Mouse (Mus musculus) hindbrain, embryonic 10.5 days (tissue): ENCODE results near the gene Sv2c. TPM values are rescaled to one million over a fixed set of nuclear protein-coding genes. Genes with fewer than 3 reads are reported as not detected.
"Not testable (repeated sequence)": the region's sequence is repeated elsewhere in the genome, so short reads cannot be mapped to it uniquely, and the experiment has no call there.

Source experiments
- DNase-seq: peaks from one replicate; pipeline ENCODE4 v3.0.0-alpha.2; 2017; ENCODE audit warnings: low spot score
- H3K27ac ChIP-seq: fragments of 300-500 bp; sonication (generic); 2 replicates; pipeline ENCODE4 v1.5.1; 2016; ENCODE audit warnings: mild to moderate bottlenecking, moderate library complexity
- H3K27me3 ChIP-seq: fragments of 300-500 bp; sonication (generic); 2 replicates; pipeline ENCODE4 v1.6.1; 2016; ENCODE audit warnings: mild to moderate bottlenecking; ENCODE audit not compliant: poor library complexity, insufficient read depth, severe bottlenecking
- H3K36me3 ChIP-seq: fragments of 300-500 bp; sonication (generic); 2 replicates; pipeline ENCODE4 v1.6.1; 2016; ENCODE audit warnings: mild to moderate bottlenecking, moderate library complexity
- H3K4me1 ChIP-seq: fragments of 300-500 bp; sonication (generic); replicated peaks from 2 replicates; pipeline ENCODE4 v1.6.1; 2016; ENCODE audit warnings: mild to moderate bottlenecking
- H3K4me3 ChIP-seq: fragments of 300-500 bp; sonication (generic); 2 replicates; pipeline ENCODE4 v1.5.1; 2016; ENCODE audit warnings: mild to moderate bottlenecking, moderate library complexity
- H3K9me3 ChIP-seq: fragments of 300-500 bp; sonication (generic); 2 replicates; pipeline ENCODE4 v1.6.1; 2016; ENCODE audit warnings: mild to moderate bottlenecking, moderate library complexity
- WGBS: fragments of 180-500 bp; shearing (Covaris S2); methylation state at CpG from one replicate; pipeline ENCODE4 v1.1.7; 2016; 5-methylcytosine and 5-hydroxymethylcytosine counted together
- polyA plus RNA-seq: library from polyadenylated mRNA; unstranded; fragments of >200 nt; fragmentation: Nextera tagmentation; extraction: Ambion mirVana; gene quantifications from 2 replicates; pipeline ENCODE4 v1.2.1, GENCODE M21; 2016

The Sv2c gene
- polyA plus RNA-seq, 1 experiment from 2014 or later, result 2.4 TPM

DNA sequence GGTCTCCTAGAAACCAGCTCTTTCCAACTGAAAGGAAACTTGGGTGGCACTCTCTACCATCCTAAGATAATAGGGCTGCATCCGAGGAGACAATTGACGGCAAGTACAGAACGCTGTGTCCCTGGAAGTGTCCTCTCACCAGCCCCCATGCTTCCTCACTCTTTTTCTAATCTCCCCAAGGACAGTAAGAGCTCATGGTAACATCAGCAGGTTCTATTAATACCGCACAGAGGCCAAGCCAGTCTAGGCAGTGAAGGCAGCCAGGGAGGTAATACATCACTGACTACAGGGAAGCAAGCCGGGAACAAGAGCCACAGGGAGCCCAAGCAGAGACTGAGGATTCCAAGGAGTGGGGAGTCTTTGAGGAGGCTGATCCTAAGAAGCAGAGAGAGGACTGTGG lies 7.4 kb downstream of the Sv2c start:
- Histone ChIP-seq H3K36me3 (no peaks in the 10 kb centered on the region), H3K27ac (no peak overlapping the region), H3K4me1 (no peaks in the 10 kb centered on the region), H3K9me3 (no peaks in the 10 kb centered on the region), H3K27me3 (peaks cover 22% of the 10 kb centered on the region), H3K4me3 (no peak overlapping the region)
- no peak for DNase-seq
- WGBS, result 63% methylated on average over 5 of the region's 5 CpGs

DNA sequence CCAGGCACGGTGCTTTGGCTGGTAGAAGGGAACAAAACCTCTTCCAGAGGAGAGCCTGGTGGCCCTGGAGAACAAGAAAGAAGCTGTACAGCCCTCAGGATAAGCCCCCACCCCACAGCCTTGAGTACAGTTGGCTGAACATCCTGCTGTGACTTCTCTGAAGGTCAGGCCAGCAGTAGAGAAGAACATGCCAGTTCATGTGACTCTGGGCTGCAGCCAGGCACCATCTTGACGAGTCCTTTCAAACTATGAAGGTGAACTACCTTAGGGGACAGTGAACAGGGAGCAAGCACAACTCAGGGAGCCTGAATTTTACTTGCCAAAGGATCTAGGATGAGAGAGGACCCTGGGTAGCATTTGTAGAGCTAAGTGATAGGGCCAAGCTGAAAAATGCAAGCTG lies 19.7 kb downstream of the Sv2c start:
- Histone ChIP-seq H3K27ac (no peak overlapping the region), H3K27me3 (no peaks in the 10 kb centered on the region), H3K9me3 (no peaks in the 10 kb centered on the region), H3K4me3 (no peak overlapping the region), H3K4me1 (no peaks in the 10 kb centered on the region), H3K36me3 (no peaks in the 10 kb centered on the region)
- 83% methylated on average over 2 of the region's 2 CpGs for WGBS
- no peak for DNase-seq

DNA sequence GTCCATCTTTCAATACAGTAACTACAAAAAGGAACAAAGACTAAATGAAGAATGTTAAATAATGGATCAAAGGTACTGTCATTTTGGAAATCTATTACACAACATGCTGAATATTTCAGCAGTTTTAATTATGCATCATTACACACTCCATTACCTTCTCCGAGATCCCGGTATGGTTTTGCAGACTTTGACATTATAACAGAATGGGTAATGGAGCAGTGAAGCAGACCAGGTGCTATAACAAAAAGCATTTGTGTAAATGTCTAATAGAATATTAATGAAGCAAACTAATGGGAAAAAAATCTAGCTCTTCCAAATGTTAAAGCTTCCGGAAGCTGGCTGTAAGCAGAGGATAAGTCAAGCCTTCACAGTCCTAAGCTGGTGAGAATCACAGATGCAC lies 21.6 kb downstream of the Sv2c start:
- Histone ChIP-seq H3K4me1 (no peaks in the 10 kb centered on the region), H3K4me3 (no peak overlapping the region), H3K36me3 (no peaks in the 10 kb centered on the region), H3K27me3 (no peaks in the 10 kb centered on the region), H3K9me3 (no peaks in the 10 kb centered on the region), H3K27ac (no peak overlapping the region)
- DNase-seq, result no peak
- 76% methylated on average over 3 of the region's 3 CpGs for WGBS

DNA sequence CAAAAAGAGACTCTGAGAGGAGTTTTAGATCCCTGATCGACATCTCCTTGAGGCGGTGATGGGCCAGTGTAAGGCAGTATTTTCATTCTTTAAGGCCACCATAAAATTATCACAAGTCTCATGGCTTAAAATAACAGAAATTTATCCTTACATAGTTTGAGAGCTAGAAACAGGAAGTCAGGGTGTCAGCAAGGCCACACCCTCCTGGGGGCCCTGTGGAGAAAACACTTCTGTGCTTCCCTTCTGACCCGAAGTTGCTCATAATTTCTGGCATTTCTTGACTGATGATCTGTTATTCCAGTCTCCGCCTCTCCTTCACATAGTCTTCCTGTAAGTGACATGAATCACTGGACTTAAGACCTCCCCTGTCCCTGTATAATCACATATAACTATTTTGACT lies 26.0 kb downstream of the Sv2c start:
- Histone ChIP-seq H3K27ac (no peak overlapping the region), H3K36me3 (no peaks in the 10 kb centered on the region), H3K9me3 (no peaks in the 10 kb centered on the region), H3K27me3 (no peaks in the 10 kb centered on the region), H3K4me3 (no peak overlapping the region), H3K4me1 (no peaks in the 10 kb centered on the region)
- no peak for DNase-seq
- 88% methylated on average over 4 of the region's 4 CpGs for WGBS

DNA sequence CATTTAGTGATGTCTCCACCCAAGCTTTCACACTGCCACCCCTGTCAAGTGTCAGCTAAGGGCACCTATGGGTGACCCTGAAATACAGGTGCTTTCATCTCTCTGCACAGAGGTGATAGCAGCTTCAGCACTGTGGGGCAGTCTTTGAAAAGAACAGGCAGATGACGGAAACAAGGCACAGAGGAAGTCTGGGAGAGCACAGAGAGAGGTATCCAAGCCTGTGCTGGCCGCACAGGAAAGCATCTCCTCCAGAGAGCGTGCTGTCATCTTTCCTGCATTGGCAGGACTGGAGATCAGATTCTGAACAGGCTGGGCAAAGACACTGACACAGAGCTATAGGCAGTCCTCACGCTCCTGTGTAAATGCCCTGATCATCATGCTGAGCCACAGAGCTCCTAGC lies 41.4 kb downstream of the Sv2c start:
- H3K27me3 ChIP-seq, result no peaks in the 10 kb centered on the region
- H3K9me3 ChIP-seq, result no peaks in the 10 kb centered on the region
- WGBS, result 67% methylated on average over 4 of the region's 4 CpGs
- no peak for DNase-seq
- no peaks in the 10 kb centered on the region for H3K36me3 ChIP-seq
- H3K4me3 ChIP-seq, result no peak overlapping the region
- peaks cover 7% of the 10 kb centered on the region; the same call in 1 of the 2 replicates for H3K4me1 ChIP-seq
- no peak overlapping the region for H3K27ac ChIP-seq

DNA sequence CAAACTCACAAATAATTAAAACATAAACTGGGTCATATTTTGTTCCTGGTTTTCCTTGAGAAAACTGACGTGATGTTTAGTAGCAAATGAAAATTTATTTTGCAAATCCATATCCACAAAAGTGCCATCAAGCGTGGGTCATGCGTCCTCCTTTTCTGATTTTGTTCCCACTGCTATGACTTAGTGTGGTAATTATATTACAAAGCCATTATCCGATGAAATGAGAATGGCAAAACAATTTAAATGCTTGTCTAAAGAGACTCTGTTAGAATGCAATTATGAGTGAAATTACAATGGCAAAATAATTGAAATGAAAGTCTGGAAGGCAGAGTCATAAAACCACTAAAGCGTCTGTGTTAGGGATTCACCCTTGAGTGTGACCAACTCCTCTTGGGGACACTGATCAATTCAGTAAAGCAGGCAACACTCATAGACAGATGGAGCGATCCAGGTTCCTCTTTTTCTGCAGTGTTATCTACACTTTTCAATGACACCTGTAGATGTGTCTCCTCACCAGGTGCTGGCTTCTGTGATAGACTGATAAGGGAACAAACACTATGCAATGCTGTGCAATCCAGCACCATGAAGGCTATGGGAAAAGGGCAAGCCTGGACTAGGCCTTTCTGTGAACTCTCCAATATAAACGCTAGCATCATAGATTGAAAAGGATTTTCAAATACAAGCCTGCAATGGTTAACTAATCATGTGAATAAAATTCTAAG lies 46.6 kb downstream of the Sv2c start:
- no peaks in the 10 kb centered on the region for H3K27me3 ChIP-seq
- no peak for DNase-seq
- H3K9me3 ChIP-seq, result no peaks in the 10 kb centered on the region
- WGBS, result 94% methylated on average over 7 of the region's 7 CpGs
- no peak overlapping the region for H3K27ac ChIP-seq
- peaks cover 3% of the 10 kb centered on the region; the same call in 1 of the 2 replicates for H3K4me1 ChIP-seq
- no peak overlapping the region for H3K4me3 ChIP-seq
- no peaks in the 10 kb centered on the region for H3K36me3 ChIP-seq

DNA sequence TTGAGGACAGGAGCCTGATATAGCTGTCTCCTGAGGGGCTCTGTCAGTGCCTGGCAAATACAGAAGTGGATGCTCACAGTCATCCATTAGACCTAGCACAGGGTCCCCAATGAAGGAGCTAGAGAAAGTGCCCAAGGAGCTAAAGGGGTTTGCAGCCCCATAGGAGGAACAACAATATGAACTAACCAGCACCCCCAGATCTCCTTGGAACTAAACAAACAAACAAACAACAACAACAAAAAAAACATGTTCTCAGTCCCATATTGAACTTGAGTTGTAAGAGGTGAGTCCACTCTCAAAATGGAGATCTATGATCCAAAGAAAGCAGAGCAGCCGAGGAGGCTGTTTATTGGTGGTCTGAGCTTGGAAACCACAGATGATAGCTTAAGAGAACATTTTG lies 50.6 kb downstream of the Sv2c start, which contains the start of gene Gm17190:
Gene Gm17190, plus strand, starts transcription at position 301 of the 400 bp plus-strand sequence.
- H3K27me3 ChIP-seq, DNase-seq, H3K36me3 ChIP-seq, H3K9me3 ChIP-seq, H3K4me3 ChIP-seq, H3K4me1 ChIP-seq, H3K27ac ChIP-seq: not testable (repeated sequence)
- WGBS, result 90% methylated on average over 1 of the region's 1 CpGs

DNA sequence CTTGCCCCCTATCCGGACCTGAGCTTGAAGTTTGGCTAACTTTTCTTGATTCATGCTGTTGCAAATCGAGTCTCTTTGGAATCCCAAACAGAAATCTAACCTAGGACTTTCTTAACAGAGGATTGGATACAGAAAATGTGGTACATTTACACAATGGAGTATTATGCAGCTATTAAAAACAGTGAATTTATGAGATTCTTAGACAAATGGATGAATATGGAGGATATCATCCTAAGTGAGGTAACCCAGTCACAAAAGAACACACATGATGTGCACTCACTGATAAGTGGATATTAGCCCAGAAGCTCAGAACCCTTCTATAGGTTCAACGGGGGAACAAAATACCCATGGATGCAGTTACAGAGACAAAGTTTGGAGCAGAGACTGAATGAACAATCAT lies 51.1 kb downstream of the Sv2c start, which contains the start of gene Gm20075:
Gene Gm20075, minus strand, starts transcription at position 101 of the 400 bp plus-strand sequence.
- not testable (repeated sequence) for DNase-seq, H3K4me3 ChIP-seq, H3K36me3 ChIP-seq, H3K27me3 ChIP-seq, H3K9me3 ChIP-seq, H3K27ac ChIP-seq, H3K4me1 ChIP-seq
- WGBS, result 85% methylated on average over 3 of the region's 3 CpGs

DNA sequence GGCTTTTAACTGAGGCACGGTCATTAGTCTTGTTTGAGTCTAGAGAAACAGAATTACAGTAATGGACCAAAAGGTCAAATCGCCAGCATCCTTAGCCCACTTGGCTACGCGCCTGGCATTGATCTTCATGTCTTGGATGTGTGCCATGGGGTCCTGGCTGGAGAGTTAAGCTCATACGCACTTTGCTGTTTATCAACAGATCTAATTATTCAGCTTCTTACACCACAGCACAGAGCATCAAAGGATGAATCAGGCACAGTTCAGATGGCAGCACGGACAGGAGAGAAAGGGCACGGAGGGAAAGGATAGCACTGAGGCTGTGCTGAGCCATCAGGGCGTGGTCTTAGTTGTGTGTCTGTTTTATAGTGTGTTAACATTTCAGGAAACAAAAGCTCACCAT lies 58.8 kb downstream of the Sv2c start:
- H3K27ac ChIP-seq, result no peak overlapping the region
- DNase-seq, result no peak
- no peaks in the 10 kb centered on the region for H3K4me1 ChIP-seq
- no peaks in the 10 kb centered on the region for H3K36me3 ChIP-seq
- H3K4me3 ChIP-seq, result no peak overlapping the region
- 84% methylated on average over 8 of the region's 8 CpGs for WGBS
- H3K27me3 ChIP-seq, result no peaks in the 10 kb centered on the region
- 0 out of 2 replicates have a peak, but pooled peaks cover 4% of the 10 kb centered on the region for H3K9me3 ChIP-seq

DNA sequence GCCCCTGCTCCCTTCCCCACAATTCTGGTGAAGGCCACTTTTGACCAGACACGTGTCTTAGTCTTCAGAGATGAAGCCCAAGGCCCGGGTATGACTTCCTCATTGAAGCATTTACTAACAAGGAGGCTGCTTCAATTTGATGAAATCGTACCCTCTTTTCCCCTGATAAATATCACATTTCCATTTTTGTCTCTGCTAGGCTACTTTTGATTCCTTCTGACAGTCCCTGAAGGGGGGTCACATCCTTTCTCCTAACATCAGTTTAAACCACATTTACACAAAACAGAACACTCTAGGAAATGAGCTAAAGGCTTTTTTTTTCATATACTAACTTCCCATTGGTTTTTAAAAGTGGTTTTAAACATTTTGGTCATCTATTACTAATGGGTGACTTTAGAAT lies 79.6 kb downstream of the Sv2c start:
- DNase-seq, result no peak
- no peak overlapping the region for H3K4me3 ChIP-seq
- 81% methylated on average over 3 of the region's 3 CpGs for WGBS
- no peaks in the 10 kb centered on the region for H3K9me3 ChIP-seq
- no peaks in the 10 kb centered on the region for H3K27me3 ChIP-seq
- H3K36me3 ChIP-seq, result no peaks in the 10 kb centered on the region
- no peaks in the 10 kb centered on the region for H3K4me1 ChIP-seq
- H3K27ac ChIP-seq, result no peak overlapping the region

DNA sequence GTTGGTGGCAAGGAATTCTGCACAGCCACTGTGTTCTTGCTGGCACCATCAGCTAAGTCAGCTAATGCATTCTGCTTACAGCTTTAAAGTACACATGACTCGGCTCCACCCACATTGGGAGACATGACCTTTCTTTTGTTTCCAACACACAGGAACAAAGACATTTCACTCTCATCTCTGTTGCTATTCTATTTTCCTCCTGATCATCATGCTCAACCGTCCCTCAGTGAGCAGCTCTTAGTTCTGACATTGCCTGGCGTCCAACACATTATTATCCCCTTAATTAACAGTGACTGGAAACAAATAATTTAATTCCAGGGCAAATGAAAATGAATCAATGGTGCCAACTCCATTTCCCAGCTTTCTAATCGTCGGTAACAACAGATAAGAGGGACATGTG lies 87.0 kb downstream of the Sv2c start:
- 54% methylated on average over 5 of the region's 5 CpGs for WGBS
- Histone ChIP-seq H3K9me3 (no peaks in the 10 kb centered on the region), H3K4me1 (peaks cover 5% of the 10 kb centered on the region; the same call in 1 of the 2 replicates), H3K27ac (no peak overlapping the region), H3K4me3 (no peak overlapping the region), H3K27me3 (no peaks in the 10 kb centered on the region), H3K36me3 (no peaks in the 10 kb centered on the region)
- no peak for DNase-seq

DNA sequence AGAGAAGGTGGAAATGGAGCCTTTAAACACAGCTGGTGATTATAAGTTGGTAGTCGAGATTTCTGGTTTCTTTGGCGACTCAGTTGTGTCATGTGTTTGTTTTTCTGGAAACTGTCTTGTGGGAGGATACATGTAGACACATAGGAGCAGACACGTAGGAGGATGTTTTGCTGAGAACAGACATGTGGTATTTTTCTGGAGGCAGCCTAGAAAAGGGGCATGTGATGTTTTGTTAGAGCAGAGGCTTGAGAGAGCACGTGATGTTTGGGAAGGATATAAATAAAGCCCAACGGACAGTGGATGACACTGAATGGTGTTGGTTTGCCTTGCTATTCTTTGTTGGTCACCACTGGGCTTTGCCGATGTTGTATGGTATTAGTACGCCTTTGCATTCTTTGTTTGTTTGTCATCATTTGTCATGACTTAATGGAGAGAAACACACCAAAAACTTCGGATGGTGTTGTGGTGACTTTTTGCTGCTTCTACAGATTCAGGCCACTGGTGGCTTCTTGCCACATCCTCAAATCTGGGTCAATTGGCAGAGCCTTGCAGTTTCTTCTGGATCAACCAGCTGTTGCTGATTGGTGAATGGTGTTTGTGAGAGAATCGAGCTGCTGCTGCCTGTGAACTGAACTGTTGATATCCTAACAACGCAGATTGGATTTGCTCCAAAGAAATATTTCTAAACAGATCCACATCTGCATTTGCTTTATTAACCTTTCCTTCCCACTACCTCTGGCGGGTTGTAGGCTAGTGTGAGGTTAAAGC lies 91.9 kb downstream of the Sv2c start:
- no peak for DNase-seq
- 84% methylated on average over 11 of the region's 11 CpGs for WGBS

DNA sequence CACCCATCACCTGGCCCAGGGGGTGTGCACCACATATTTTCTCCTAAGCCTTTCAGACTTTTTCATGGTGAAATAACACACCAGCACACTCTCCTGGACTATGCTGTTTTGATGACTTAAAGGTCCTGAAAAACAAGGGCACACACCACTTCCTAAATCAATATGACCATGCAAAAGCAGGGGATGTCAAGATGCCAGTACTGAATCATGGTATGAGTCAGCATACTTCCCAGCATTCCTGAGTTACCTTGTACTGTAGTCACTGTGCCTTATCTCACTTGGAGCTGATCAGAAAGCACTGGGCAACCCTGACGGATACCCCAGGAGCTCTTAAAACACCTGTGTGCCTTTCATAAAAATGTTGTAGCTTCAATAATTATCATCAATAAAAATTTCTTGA lies 92.8 kb downstream of the Sv2c start:
- no peak for DNase-seq
- WGBS, result 89% methylated on average over 1 of the region's 1 CpGs
- Histone ChIP-seq H3K27ac (no peak overlapping the region), H3K27me3 (no peaks in the 10 kb centered on the region), H3K9me3 (no peaks in the 10 kb centered on the region), H3K36me3 (no peaks in the 10 kb centered on the region), H3K4me3 (no peak overlapping the region), H3K4me1 (no peaks in the 10 kb centered on the region)

More for the DNA sequence above, 91.9 kb downstream of the Sv2c start:
- Histone ChIP-seq H3K9me3 (no peaks in the 10 kb centered on the region), H3K27ac (no peak overlapping the region), H3K4me1 (peaks cover 4% of the 10 kb centered on the region; the same call in 1 of the 2 replicates), H3K4me3 (no peak overlapping the region), H3K27me3 (no peaks in the 10 kb centered on the region), H3K36me3 (no peaks in the 10 kb centered on the region)
